Mouse (Mus musculus): ENCODE measurements around the gene Vmn1r218.

GRCm38 (mm10) chr13:23120611-23121010 is 12.3 kb upstream of the Vmn1r218 start:
- TF ChIP-seq CTCF (IDR thresholded peaks at IDR 0.05; ENCODE audit: borderline replicate concordance, extremely low read depth, insufficient read depth, insufficient read length) (no peak), POLR2A (IDR thresholded peaks at IDR 0.05; ENCODE audit: borderline replicate concordance, extremely low read depth, insufficient read depth, insufficient read length, poor library complexity, severe bottlenecking) (no peak)

Measured in brain, embryonic 14.5 days (tissue).